8 mouse cellular contexts compared by ENCODE assay signal in genomic region chr7:132316101-132317035, GRCm38 (mm10). TPM values are rescaled to one million over a fixed set of nuclear protein-coding genes. Genes with fewer than 3 reads are reported as not detected.
DNase-seq lines count a peak whose midpoint lies in the region; ATAC-seq and TF ChIP-seq lines count a peak whose summit lies in the region.

No protein-coding gene starts in this region.

- peak overlapping the region; percentile 91 for H3K4me3 ChIP-seq in gastrocnemius, adult 2 months
- peak overlapping the region; percentile 83 for H3K4me3 ChIP-seq in hindbrain, embryonic 15.5 days
- H3K4me3 ChIP-seq in macrophage (ENCODE audit: inconsistent target) = peak overlapping the region; percentile 36; the same call in 1 of the 2 replicates

- H3K4me2 ChIP-seq in hindbrain, embryonic 15.5 days = peak overlapping the region; percentile 97

- peak; percentile 55 for TF ChIP-seq CTCF in gastrocnemius, adult 2 months (IDR thresholded peaks at IDR 0.05)

- H3K79me2 ChIP-seq in macrophage (ENCODE audit: inconsistent target) = no peaks in the 10 kb centered on the region

- H3K9ac ChIP-seq in hindbrain, embryonic 15.5 days = peak overlapping the region; percentile 77

- peaks cover 40% of the 10 kb centered on the region for H3K4me1 ChIP-seq in hindbrain, embryonic 15.5 days (replicated peaks)

- H3K27ac ChIP-seq in gastrocnemius, adult 2 months = peak overlapping the region; percentile 87
- peak overlapping the region; percentile 89 for H3K27ac ChIP-seq in hindbrain, embryonic 15.5 days (replicated peaks)
- H3K27ac ChIP-seq in macrophage = no peak overlapping the region

- H3K9me3 ChIP-seq in hindbrain, embryonic 15.5 days = no peaks in the 10 kb centered on the region

- intact Hi-C loops in gastrocnemius, adult 2 months (cut with DNase I) = loop anchor here (1.0 kb wide), 2 partner anchors 90 to 155 kb away; no protein-coding TSS in a partner anchor

- peak; percentile 72 to 75 for DNase-seq in cerebellum, postnatal 36 days
- DNase-seq in gastrocnemius, adult 2 months = peak; percentile 72
- peak; percentile 46 to 49 for DNase-seq in left cerebral cortex, adult 8-10 months (ENCODE audit: low spot score in 2 of 2)
- DNase-seq in right cerebral cortex, adult 18-20 months = peak; percentile 64
- DNase-seq in urinary bladder, adult 2 months (ENCODE audit: low spot score) = peak; percentile 74

- ATAC-seq in activated CD4-positive, CD25-positive, alpha-beta regulatory T cell, adult 4 months = peak; percentile 72
- ATAC-seq in hindbrain, embryonic 15.5 days (ENCODE audit: low FRiP score, low read depth) = peak; percentile 74

- H3K36me3 ChIP-seq in hindbrain, embryonic 15.5 days = no peaks in the 10 kb centered on the region
- H3K36me3 ChIP-seq in macrophage (ENCODE audit: inconsistent target) = no peaks in the 10 kb centered on the region

- WGBS in hindbrain, embryonic 15.5 days = under 1% methylated on average over 79 of the region's 79 CpGs
- WGBS in macrophage (ENCODE audit: missing documents) = under 1% methylated on average over 76 of the region's 79 CpGs

- no peaks in the 10 kb centered on the region for H3K27me3 ChIP-seq in hindbrain, embryonic 15.5 days

RNA-seq across cellular contexts. Expression of gene Chst15, which starts 0.7 kb away (rescaled TPM):
- 1 to 10 TPM; 2.1 to 4.0 TPM for polyA plus RNA-seq in activated CD4-positive, CD25-positive, alpha-beta regulatory T cell, adult 4 months (2017; shearing (Covaris generic))
- total RNA-seq in gastrocnemius, adult 2 months (2021) = 1 to 10 TPM; 2.6 to 3.0 TPM
- 22.3 and 27.0 TPM in 2 replicates for polyA plus RNA-seq in hindbrain, embryonic 15.5 days (2015; fragmentation: Nextera tagmentation; extraction: Ambion mirVana)
- total RNA-seq in left cerebral cortex, adult 8-10 months (2022) = 10 to 100 TPM; 46.3 to 57.0 (median 52.6) TPM
- total RNA-seq in macrophage (2018; cell fraction: chromatin; rRNA removed) = 10 to 100 TPM in 7 of 26 experiments, 1 to 10 TPM in 19; 2.7 to 14.2 (median 7.9) TPM
- 1 to 10 TPM; 1.8 to 5.4 (median 3.7) TPM for total RNA-seq in macrophage (2018; cell fraction: cytosol; rRNA removed)
- 10 to 100 TPM in 7 of 26 experiments, 1 to 10 TPM in 19; 2.4 to 14.3 (median 8.3) TPM for total RNA-seq in macrophage (2018; cell fraction: nucleus; rRNA removed)
- 0.67 to 4.4 TPM (median 2.9 TPM) in 3 replicates for polyA plus RNA-seq in macrophage (2018)
- 8.7 and 14.5 TPM in 2 replicates for polyA plus RNA-seq in urinary bladder, adult 2 months (2012; rRNA removed)

Comparison
In these comparisons a context has a peak if more than half of its experiments do, and no peak if none do; other contexts are left out.
1. H3K4me3 ChIP-seq: peak in every context shown above with its lines; median percentile 91 in gastrocnemius, adult 2 months; 83 in hindbrain, embryonic 15.5 days; 36 in macrophage.